Mouse (Mus musculus) MEL (cell line): ENCODE results near the gene Prdm16.

Source experiments
- CTCF ChIP-seq, 3 experiments: IDR thresholded peaks in 2 of 3; conservative IDR thresholded peaks in 1 of 3; 2 replicates each; pipeline ENCODE4 v1.5.1; 2011 to 2012; ENCODE audit warnings: low read length in 3 of 3, low read depth in 2 of 3, mild to moderate bottlenecking in 2 of 3, improper control_type of control experiment in 1 of 3, inconsistent platforms in 1 of 3, mixed read lengths in 1 of 3, moderate library complexity in 1 of 3; ENCODE audit not compliant: control insufficient read depth in 1 of 3, insufficient read depth in 1 of 3, poor library complexity in 1 of 3, severe bottlenecking in 1 of 3
- GATA1 ChIP-seq: IDR thresholded peaks from 2 replicates; pipeline ENCODE4 v1.6.1; 2011; ENCODE audit warnings: low read depth, low read length, improper control_type of control experiment
- NELFE ChIP-seq: IDR thresholded peaks from 2 replicates; pipeline ENCODE4 v1.6.1; 2011; ENCODE audit warnings: low read depth, low read length, improper control_type of control experiment

DNA sequence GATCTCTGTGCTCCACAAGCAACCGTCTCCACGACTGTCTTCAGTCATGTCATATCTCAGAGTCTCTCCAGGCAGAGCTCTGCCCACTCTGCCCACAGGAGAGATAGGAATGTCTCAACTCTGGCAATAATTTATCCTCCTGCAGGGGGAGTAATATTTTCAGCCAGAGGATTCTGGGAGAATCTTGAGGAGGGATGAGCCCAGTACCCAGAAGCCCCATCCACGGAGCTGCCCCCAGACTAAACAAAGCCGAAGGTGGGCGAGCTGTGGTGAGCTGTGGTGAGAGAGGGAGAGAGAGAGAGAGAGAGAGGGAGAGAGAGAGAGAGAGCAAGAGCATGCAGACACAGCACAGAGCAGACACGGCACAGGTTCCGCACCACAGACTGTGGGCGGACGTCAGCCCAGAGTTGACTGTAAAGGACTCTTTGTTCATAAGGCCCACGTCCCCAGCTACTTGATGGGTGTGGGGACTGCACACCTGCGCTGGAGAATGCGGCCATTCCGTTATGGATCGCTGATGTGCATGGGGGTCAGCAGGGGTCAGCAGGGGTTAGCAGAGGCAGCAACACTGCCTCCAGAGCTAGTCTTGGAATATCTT is 197.1 kb downstream of the Prdm16 start:
- TF ChIP-seq NELFE: no peak
- no peak for TF ChIP-seq CTCF (IDR thresholded peaks at IDR 0.05 in 2 of 3, conservative IDR thresholded peaks at IDR 0.05 in 1 of 3; ENCODE audit: control insufficient read depth in 1 of 3, insufficient read depth in 1 of 3, low read depth in 2 of 3, low read length in 3 of 3, poor library complexity in 1 of 3, severe bottlenecking in 1 of 3)
- TF ChIP-seq GATA1: no peak
